Mouse (Mus musculus) R1 (cell line): ENCODE measurements around the gene Trim2.
A peak's percentile ranks its signal among the peaks of the same experiment; 100 is the strongest.

Experiments used
- DNase-seq: peaks from one replicate; pipeline ENCODE4 v3.0.0-alpha.2; 2018; ENCODE audit warnings: low read depth, low spot score

Gene Trim2

DNA sequence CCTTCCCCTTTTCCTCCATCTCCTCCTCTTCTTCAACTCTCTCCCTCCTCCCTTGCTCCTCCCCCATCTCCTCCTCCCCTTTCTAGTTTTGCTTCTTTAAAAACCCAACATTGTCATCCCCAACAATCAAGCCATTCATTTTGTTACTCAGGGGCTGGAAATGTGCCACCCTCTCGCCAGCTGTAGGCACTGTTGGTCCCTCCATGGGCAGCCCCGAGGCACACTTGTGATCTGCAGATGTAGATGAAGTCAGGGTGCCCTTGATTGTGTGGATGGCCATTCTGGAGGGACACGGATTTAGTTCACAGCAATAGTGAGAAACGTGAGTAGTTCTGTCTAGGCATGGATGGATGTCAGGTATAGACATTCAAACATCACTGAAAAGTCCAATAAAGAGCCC lies 17.7 kb downstream of the Trim2 start:
- no peak for DNase-seq

DNA sequence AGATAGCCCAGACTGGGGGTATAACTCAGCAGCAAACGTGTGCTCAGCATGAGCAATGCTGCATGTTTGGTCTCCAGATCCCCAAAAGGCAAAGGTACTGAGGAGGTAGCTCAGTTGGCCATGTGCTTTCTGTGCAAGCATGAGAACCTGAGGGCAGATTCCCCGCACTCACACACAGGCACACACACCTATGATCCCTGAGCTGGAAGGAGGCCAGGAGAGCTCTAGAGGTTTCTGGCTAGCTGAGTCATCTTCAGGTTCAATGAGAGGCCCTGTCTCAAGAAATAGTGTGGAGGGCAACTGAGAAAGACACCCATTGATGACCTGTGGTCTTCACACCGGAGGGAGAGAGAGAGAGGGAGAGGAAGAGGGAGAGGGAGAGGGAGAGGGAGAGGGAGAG lies 19.4 kb downstream of the Trim2 start:
- no peak for DNase-seq

DNA sequence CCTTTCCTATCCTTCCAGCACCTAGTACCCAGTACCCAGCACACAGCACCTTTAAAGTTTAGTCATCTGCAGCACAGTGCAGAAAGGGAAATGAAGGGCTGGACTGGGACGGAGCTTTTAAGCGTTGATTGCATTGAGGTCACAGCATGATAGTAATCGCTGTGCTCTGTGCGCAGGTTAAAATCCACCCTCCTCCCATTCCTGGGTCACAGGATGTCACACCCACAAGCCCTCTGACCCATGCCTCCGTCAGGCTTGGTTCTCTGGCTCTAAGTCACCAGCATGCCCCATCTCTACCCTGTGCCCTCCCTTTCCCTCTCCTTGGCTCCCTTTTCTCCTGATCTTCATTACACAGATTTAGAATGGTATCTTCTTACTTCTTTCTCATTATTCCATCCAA lies 20.4 kb downstream of the Trim2 start:
- DNase-seq = peak; percentile 35

DNA sequence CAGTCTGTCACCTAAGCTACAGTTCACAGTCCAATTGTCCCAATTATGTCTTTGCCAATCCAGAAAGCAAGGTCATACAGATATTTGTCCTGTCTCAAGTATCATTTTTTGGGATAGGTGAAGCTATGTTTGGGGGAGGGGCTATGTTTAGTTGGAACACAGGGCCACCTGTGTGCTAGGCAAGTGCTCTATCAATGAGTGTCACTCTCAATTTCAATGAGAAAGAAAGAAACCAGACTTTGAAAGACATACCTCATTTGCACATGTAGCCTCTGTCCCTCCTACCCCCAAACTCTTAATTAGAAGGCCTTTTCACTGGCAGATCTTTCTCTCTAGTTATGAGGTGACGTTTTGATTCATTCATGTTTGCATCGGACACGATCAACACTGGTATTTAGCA lies 21.9 kb downstream of the Trim2 start:
- DNase-seq = peak; percentile 52

DNA sequence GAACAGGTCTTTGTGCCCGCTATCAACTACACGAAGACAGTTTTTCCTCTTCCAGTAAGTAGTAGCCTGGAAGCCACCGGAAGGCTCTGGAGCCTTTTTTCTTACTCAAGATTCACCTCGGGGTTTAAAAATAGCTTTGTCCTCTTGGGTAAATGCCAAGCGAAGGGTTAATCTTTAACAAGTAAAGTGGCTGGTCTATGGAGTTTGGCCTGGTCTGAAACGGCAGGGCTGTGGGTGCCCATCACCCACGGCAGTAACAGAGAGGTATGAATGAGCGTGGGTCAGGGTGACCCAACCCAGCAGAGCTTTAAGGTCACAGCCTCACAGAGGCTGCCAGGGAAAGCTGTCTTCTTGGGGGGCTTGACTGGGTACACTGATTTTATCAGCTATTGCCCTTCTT lies 23.2 kb downstream of the Trim2 start:
- DNase-seq = peak; percentile 21

DNA sequence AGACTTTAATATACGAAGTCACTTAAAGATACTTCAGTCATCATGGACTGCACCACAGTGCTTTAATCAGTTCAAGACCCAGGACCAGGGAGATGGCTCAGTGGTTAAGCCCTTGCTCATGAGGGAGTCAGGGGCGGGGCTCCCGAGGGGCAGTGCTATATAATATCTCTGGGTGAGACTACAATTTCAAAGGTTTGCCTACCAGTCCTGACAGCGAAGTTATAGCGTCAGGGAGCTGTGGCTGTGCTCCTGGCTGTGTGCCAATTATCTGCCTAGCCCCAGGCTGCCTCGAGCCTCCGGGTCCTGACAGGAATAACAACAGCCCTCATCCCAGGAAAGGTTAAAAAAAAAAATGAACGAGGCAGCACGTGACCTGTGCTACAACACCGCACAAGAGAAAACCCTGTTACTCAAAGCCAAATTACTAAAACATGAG lies 24.7 kb downstream of the Trim2 start:
- DNase-seq = peak; percentile 35

DNA sequence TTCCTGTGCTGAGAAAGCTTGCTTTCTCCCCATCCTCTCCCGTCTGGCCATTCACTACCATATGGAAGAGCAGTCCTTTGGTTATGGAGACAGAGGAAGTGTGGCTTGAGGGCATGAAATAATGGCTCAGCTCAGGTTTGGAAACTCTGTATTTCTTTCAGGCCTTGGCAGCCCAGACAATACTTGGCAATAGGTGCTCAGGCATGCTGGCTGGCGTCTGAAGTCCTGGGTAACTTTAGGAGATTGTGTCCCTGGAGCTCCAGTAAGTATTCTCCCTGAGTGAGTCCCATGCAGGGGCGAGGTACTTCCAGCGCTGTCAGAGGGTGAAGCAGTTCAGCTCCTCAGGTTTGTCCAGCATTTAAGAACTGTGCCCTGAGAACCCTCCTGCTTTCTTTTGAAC lies 27.9 kb downstream of the Trim2 start:
- no peak for DNase-seq

DNA sequence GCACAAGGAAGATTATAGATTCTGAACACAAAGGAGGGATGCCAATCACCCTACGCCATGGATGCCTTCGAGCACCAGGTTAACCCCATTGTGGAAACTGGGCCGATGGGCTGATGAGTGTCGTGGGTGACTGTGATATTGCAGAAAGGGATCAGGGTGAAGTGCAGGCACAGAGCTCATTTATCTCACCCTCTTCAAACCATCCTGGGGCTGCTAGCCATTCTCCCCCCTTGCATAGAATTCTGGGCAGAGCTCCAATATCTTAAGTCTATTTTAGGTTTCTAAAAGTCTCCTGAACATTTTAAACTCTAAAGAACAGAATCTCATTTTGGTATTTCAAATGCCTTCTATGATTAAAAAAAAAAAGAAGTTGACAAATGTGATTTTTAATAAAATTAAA lies 31.6 kb downstream of the Trim2 start:
- DNase-seq = no peak

DNA sequence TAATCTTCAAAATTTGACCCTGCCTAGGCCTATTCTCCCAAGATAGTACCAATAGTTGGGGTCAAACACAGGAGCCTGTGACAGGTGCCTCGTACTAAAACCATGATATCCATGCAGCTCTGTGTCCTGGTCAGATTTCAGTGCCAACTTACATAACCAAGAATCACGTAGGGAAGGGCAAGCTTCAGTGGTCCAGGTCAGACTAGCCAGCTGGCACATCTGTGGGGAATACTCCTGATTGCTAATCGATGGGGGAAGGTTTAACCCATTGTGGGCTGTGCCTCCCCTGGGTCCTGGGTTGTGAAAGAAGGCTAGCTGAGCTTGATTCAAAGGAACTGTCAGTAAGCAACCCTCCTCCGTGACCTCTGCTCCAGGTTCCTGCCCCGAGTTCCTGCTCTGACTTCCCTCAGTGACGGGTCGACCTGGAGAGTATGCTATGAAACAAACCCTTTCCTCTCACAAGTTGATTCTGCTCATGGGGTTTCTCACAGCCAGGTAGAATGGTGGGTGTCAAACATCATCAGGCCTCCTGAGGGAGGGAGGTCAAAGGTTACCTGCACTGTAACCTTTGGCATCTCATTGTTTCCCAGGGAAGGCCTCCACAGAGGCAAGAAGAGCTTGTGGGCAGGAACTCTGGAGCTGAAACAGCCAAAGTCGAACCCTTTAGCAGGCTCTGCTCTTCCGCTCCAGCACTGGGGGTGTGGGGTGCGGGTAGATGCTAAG lies 34.2 kb downstream of the Trim2 start:
- DNase-seq = no peak

DNA sequence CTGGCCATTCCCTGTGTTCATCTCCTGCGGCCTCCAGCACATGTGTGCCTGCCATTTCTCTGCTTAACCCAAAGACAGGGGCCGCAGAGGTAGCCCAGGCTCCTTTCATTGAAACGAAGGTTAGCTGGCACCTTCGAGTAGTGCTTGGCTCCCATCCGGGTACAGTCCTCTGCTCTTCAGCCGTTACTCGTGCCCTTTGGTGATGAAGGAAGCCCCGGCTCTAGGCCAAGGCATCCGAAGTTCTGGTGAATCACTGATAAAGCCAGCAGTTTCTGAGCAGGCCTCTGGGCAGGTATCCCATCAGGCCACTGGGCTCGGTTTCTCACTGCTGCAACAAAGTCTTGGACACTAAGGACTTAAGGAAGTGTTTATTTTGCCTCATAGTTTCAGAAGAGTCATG lies 34.9 kb downstream of the Trim2 start:
- no peak for DNase-seq

DNA sequence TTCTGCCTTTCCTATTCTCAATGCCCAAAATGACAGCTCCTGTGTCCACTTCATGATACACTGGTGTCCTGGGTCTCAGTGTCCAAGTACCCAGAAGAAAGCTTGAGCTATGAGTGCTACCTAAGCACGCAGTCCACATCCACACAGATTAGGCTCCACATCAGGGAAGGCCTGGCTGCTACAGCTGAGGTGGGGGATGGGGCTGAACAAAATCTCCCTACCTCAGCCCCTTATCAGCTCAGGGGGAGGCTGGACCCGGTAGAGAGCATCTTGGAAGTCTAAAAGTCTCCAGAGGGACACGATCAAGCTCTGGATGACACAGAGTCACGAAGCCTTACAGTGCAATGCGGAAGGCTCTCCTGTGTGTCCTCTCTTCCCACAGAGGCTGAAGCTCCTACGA lies 35.6 kb downstream of the Trim2 start:
- no peak for DNase-seq

DNA sequence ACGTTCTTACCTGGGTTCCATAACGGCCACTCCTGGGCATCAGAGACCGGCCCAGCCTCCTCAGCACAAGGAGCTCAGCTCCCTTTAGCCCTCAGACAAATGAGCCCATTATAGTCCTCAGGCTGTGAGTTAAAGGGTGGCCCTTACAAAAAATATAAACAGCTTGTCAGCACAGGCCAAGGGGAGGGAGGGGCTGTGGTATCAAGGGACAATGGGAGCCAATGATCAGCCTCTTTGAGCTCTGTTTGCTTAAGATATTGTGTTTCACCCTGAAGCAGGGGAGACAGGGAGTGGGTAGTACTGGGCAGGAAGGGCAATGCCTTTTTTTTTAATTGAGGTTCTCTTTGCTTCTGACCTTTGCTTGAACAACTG lies 36.1 kb downstream of the Trim2 start:
- no peak for DNase-seq

DNA sequence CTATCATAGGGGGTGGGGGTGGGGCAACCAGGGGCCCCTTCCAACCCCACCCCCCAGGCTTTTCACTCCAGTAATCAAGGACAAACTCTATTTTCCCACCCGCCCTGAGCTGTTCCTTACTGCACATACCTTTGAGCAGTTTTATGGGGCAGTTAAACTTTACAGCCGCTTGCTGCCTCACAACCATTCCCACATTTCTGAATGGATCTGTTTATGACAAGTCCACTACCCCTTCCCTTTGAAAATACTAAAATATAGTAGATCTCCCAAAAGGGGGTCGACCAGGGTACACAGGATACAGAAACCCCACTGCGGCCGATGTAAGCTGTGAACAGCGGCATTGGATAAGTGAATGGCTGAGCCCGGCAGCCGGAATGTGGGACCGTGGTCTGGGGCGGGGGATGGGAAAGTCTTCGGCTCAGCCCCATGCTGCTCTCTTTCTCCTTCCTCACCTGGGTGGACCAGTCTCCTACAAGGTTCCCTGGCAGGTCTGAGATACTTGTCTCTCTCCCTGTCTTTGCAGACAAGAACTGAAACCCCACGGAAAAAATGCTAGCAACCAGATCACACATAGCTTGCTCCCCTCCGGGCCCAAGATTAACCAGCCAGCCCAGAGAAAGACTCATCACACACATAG lies 36.6 kb downstream of the Trim2 start:
- DNase-seq = peak; percentile 34

DNA sequence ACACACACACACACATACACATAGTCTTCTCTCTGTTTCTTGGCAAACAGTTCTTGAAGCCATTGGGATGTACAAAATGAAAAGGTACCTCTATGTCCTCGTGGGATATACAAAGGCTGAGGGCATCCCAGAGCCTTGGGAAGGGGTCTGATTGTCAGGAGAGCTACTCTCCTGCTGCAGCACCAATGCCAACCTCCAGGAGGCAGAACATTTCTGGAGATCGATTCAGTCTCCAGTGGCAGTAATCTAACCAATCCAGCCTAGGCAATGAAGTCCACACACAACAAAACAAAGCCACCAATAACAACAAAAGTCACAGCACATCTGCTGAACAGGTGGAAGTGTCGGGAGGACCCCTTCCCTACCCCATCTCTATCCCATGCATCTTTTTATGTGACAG lies 38.2 kb downstream of the Trim2 start:
- DNase-seq = peak; percentile 50

DNA sequence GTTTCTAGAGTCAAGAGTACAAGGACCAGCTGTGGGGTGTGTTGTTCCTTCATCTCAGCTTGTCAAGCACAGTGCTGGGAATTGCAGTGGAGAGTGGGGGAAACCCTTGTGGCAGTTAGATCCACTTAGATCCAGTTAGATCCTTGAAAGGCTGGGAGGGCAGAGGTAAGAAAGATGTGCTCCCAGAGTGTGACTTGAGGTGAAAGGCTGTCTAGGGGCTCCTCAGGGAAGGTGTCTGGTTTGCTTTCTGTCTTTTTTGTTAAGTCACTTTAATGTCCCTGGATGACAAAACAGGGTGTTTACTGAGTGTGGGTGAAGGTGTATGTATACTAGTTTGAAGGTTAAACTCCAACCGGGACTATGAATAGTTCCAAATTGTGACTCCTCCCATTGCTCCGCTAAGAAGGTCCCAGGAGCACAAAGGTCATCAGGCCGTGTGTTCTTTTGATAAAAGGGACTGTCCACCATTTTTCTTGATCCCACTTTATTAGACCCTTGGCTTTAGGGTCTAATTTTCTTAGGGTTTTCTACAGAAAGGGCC lies 40.2 kb downstream of the Trim2 start:
- DNase-seq = peak; percentile 22

DNA sequence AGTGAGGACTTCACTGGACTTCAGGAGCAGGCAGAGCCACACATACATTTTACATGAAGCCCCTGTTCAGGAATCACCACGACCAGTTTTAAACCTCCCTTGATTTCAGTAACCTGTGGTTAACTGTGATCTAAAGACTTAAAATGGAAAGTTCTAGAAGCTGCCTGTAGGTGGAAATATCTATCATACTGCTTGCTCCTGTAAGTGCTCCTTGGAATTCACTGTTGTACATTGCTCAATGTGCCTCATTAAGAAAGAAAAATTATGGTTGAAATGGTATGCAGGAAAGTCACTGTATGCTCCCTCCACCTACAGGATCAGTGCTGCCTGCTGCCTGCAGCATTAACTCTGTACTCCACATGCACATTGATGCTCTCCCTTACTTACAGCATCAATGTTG lies 41.6 kb downstream of the Trim2 start:
- no peak for DNase-seq

DNA sequence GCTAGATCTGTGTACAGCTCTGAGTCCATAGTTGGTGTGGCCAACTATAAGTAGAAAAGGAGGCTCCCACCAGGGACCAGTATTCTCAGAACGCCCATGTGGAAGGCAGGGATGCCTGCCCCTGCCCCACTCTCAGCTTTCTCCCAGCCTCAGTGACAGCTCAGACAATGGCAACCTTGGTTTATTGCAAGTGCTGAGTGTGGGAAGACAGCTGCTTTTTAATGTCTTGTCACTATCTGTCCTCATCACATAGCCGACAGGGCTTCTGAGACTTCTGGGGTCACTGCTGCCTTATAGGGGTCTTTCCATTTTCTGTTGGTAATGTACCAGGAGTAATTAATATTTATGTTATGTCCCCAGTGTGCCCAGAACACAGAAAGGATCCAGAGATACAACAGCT lies 42.3 kb downstream of the Trim2 start:
- no peak for DNase-seq

DNA sequence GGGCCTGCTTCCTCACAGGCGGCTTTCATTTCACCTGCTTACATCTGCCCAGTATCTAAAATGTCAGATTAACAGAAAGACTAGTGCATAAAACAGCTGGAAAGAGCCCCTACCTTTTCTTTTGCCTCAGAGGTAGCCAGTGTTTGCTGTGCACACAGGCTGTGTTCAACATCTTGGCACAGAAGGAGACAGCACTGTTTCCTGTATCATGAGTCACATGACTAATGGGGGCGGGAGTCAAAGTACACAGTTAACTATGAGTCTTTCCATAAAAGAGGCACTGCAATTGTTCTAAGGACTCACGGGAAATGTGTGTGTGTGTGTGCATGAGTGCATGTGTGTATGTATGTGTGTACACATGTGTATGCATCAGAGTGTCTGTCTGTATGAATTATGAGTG lies 43.9 kb downstream of the Trim2 start:
- no peak for DNase-seq

DNA sequence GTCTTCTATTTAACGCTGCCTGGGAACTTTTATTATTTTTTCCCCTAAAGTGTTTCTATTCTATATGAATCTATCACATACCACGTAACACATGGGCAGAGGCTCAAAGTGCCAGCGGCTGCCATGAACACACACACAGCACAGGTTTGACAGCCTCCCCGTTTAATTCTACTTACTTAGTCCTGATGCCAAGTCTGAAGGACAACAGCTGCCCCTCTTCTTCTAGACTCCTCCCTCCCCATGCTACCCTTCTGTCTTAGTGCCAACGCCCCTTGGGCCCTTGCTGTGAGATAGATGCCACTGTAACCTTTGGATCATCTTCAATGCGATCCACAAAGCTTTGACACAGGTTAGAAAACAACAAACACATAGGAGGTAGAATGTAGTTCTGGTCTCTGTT lies 44.8 kb downstream of the Trim2 start:
- DNase-seq = no peak

DNA sequence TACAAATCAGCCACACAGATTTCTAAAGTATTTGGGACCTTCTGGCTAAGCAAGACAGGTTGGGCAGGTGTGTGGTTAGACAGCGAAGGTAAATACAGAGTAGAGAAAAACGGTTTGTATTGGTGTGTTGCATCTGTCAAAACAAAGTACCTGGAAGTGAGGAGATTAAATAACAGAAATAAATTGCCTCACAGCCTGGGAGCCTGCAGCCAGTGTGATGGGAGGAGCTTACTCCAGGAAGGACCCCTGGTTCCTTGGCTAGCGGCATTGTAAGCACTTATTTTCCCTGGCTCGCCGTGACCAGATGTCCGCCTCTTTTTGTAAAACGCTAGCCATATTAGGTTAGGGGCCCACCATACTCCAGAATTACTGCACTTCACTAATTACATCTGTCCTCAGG lies 45.8 kb downstream of the Trim2 start:
- DNase-seq = no peak

DNA sequence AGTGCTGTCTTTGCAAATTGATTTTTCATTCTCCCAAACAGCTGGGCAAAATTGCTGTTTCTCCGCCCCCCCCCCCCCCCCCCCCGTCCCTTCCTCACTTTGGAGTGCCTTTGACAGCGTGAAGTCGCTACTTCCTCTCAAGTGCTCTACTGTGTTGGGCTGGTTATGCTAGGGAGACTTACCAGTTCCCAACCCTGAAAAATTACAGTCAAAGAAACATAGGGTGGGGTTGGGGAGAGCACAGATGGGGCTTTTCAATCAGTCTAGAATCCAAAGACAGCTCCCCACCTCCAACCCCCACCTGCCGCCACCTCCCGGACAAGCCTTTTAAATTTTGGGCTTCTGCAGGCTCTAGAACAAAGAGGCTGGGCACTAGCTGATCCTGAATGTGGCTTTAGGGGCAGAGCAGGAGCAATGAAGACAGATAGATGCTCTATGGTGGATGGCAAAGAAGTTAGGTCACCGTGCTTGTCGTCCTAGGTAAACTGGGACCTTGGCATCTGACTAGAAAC lies 46.6 kb downstream of the Trim2 start:
- peak; percentile 26 for DNase-seq

DNA sequence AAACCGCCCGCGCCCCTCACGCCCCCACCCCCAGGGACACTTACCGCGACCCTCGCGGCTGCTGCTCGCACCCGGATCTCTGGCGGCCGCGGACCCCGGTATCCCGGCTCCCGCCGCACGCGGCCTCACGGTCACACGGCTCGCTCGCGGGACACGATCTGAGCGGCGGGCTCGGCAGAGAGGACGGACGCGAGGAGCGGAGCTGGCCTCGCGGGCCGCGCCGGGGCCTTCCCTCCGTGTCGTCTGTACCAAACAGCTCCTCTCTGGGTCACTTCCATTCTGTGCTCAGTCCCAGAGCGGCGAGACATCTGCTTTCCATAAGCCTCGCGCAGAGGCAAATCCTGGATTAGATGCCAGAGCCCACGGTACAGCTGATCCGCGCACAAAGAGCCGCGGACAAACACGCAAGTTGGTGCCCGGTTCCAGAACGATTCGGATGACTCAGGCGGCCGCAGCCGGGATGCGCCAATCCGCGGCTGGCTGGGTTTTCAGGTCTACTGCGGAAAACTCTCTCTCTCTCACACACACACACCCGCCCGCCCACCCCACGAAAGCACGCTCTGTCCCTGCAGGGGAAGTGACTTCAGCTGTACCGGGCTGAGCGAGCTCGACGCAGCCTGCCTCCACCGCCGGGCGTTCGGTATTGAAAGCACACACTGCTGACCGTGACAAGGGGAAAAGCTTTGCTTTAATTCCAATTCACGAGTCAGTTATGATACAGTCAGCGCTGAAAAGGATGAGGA lies 47.2 kb downstream of the Trim2 start:
- peak; percentile 55 for DNase-seq
